Mouse (Mus musculus) lung, embryonic 15.5 days (tissue): ENCODE results near the gene Bscl2. TPM values are rescaled to one million over a fixed set of nuclear protein-coding genes. Genes with fewer than 3 reads are reported as not detected.

Experiments used
- ATAC-seq: fragments of 200-750 bp; cut with Nextera tagmentation; 2 replicates; pipeline ENCODE4 v1.8.0; 2017; ENCODE audit warnings: moderate number of reproducible peaks, borderline replicate concordance; ENCODE audit not compliant: low FRiP score, low TSS enrichment; ENCODE audit errors: extremely low read depth
- H3K27ac ChIP-seq: fragments of 300-500 bp; sonication (generic); 2 replicates; pipeline ENCODE4 v1.5.1; 2015; ENCODE audit warnings: moderate library complexity, mild to moderate bottlenecking, inconsistent platforms
- H3K27me3 ChIP-seq: fragments of 300-500 bp; sonication (generic); 2 replicates; pipeline ENCODE4 v1.6.1; 2015; ENCODE audit warnings: inconsistent platforms
- H3K36me3 ChIP-seq: fragments of 300-500 bp; sonication (generic); 2 replicates; pipeline ENCODE4 v1.6.1; 2015; ENCODE audit warnings: inconsistent platforms
- H3K4me1 ChIP-seq: fragments of 300-500 bp; sonication (generic); 2 replicates; pipeline ENCODE4 v1.6.1; 2015; ENCODE audit warnings: inconsistent platforms
- H3K4me2 ChIP-seq: fragments of 300-500 bp; sonication (generic); 2 replicates; pipeline ENCODE4 v1.6.1; 2015; ENCODE audit warnings: inconsistent platforms, mild to moderate bottlenecking, moderate library complexity
- H3K4me3 ChIP-seq: fragments of 300-500 bp; sonication (generic); 2 replicates; pipeline ENCODE4 v1.5.1; 2015; ENCODE audit warnings: mild to moderate bottlenecking, inconsistent platforms
- H3K9ac ChIP-seq: fragments of 300-500 bp; sonication (generic); 2 replicates; pipeline ENCODE4 v1.6.1; 2015; ENCODE audit warnings: inconsistent platforms
- H3K9me3 ChIP-seq: fragments of 300-500 bp; sonication (generic); 2 replicates; pipeline ENCODE4 v1.6.1; 2016; ENCODE audit warnings: inconsistent platforms
- WGBS: fragments of 180-500 bp; shearing (Covaris S2); methylation state at CpG from one replicate; pipeline ENCODE4 v1.1.7; 2015; 5-methylcytosine and 5-hydroxymethylcytosine counted together
- polyA plus RNA-seq: library from polyadenylated mRNA; unstranded; fragments of >200 nt; fragmentation: Nextera tagmentation; extraction: Ambion mirVana; gene quantifications from 2 replicates; pipeline ENCODE4 v1.2.1, GENCODE M21; 2015

Gene Bscl2
- 48.3 and 52.3 TPM in 2 replicates for polyA plus RNA-seq

DNA sequence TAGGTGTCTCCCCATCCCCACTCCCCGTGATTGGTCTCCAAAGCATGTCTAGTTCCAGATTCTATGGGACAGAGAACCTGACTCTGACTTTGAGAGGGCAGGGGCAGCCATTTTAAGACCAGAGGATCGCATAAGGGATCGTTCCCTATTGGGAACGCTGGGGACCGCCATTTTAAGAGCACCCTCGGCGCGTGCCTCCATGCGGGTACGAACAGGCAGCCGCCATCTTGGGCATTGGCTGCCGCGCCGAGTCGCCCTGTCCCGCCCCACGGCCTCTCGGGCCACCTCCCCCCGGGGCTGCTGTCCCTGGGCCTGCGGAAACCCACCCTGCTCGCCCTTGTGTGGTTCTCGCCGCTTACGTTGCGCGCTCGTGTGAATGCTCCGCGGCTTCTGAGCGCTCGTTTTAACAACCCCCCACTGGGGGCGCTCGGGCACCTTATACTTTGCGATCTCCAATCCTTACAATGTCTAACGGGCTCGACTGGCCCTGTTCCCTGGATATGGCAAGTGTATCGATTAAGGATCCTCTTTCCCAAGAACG is at the start of gene Bscl2:
Gene Bscl2, plus strand, starts transcription at position 217 of the 541 bp plus-strand sequence.
- Histone ChIP-seq H3K4me3 (peak within 1 kb of the TSS; percentile 59), H3K4me1 (peaks cover 23% of the 10 kb centered on the region), H3K27ac (peak within 1 kb of the TSS; percentile 98), H3K9me3 (no peaks in the 10 kb centered on the region), H3K36me3 (peaks cover 26% of the 10 kb centered on the region), H3K9ac (peak within 1 kb of the TSS; percentile 72), H3K27me3 (no peaks in the 10 kb centered on the region), H3K4me2 (peak within 1 kb of the TSS; percentile 86)
- under 1% methylated on average over 37 of the region's 38 CpGs for WGBS
- ATAC-seq = peak; percentile 79

DNA sequence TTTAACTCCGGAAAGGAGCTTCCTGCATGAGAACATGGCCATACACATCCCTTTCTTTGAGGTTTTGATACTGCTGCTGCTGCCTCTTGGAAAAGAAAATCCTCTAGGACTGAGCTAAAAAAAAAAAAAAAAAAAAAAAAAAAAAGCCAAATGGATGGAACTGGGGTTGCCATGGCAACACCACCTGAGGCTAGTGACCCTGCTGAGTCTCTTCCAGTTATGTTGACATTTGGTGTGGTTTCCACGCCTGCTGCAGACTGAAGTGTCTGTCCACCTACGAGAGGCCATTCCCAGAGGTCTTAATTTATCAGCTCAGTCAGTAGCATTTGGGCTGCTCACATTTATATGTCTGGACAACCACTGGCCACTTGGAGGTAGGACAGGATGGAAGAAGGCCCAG is 48.7 kb upstream of the Bscl2 start:
- H3K4me3 ChIP-seq = no peak overlapping the region
- H3K27me3 ChIP-seq = no peaks in the 10 kb centered on the region
- no peak overlapping the region for H3K27ac ChIP-seq
- no peaks in the 10 kb centered on the region for H3K9me3 ChIP-seq
- no peak for ATAC-seq
- no peak overlapping the region for H3K4me2 ChIP-seq
- no peak overlapping the region for H3K9ac ChIP-seq
- H3K4me1 ChIP-seq = peaks cover 7% of the 10 kb centered on the region; the same call in 1 of the 2 replicates
- 21% methylated on average over 3 of the region's 3 CpGs for WGBS
- peaks cover 15% of the 10 kb centered on the region for H3K36me3 ChIP-seq

- H3K27me3 ChIP-seq = no peaks in the 10 kb centered on the region
- no peaks in the 10 kb centered on the region for H3K9me3 ChIP-seq
- H3K4me2 ChIP-seq = no peak overlapping the region
- H3K36me3 ChIP-seq = peaks cover 20% of the 10 kb centered on the region
- no peak overlapping the region for H3K27ac ChIP-seq
- no peak overlapping the region for H3K4me3 ChIP-seq
- H3K9ac ChIP-seq = no peak overlapping the region
- no peak for ATAC-seq
- WGBS = 48% methylated on average over 1 of the region's 1 CpGs
- H3K4me1 ChIP-seq = peaks cover 7% of the 10 kb centered on the region; the same call in 1 of the 2 replicates
Observed at GRCm38 (mm10) chr19:8789171-8789570, 48.1 kb upstream of the Bscl2 start.

GRCm38 (mm10) chr19:8790171-8790570 is 47.1 kb upstream of the Bscl2 start:
- H3K9ac ChIP-seq = no peak overlapping the region
- no peaks in the 10 kb centered on the region for H3K27me3 ChIP-seq
- 69% methylated on average over 7 of the region's 7 CpGs for WGBS
- H3K27ac ChIP-seq = no peak overlapping the region
- peaks cover 5% of the 10 kb centered on the region; the same call in 1 of the 2 replicates for H3K4me1 ChIP-seq
- H3K4me2 ChIP-seq = no peak overlapping the region
- H3K9me3 ChIP-seq = no peaks in the 10 kb centered on the region
- no peak overlapping the region for H3K4me3 ChIP-seq
- peaks cover 28% of the 10 kb centered on the region for H3K36me3 ChIP-seq
- ATAC-seq = no peak

DNA sequence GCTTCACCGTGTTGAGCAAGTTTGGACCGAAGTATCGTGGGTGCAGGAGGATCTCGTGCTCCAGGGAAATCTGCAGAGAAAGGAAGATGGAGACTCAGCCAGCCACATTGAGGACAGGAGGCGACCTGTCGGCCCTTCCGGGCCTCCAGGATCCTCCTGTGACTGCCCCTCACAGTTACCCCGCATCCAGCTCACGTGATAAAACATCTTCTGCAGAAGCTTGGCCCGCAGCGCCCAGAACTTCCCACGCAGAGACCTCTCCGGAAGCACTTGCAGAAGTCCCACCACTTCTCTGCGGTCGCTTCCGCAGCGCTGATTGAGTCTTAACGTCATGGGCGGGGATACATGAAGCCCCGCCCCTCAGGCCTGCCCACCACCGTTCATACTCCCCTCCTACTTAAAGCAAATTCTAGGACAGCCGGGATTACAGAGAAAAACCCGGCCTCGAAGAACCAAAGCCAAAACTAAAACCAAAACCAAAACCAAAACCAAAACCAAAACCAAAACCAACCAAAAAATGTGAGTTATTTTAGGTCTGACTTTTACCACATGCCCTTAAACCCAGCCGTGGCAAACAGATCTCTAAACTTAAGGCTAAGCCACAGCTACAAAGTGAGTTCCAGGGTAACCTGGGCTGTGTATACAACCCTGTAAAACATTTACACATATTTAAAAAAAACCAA is 38.9 kb upstream of the Bscl2 start, which contains the start of gene Polr2g:
Gene Polr2g, minus strand, starts transcription at position 314 of the 683 bp plus-strand sequence.
- peak within 1 kb of the TSS; percentile 80 for H3K4me3 ChIP-seq
- H3K27ac ChIP-seq = peak within 1 kb of the TSS; percentile 69
- H3K36me3 ChIP-seq = peaks cover 22% of the 10 kb centered on the region
- WGBS = 1% methylated on average over 25 of the region's 25 CpGs
- peak within 1 kb of the TSS; percentile 85 for H3K4me2 ChIP-seq
- peak; percentile 73 for ATAC-seq
- peak within 1 kb of the TSS; percentile 83 for H3K9ac ChIP-seq
- no peaks in the 10 kb centered on the region for H3K27me3 ChIP-seq
- H3K9me3 ChIP-seq = no peaks in the 10 kb centered on the region
- H3K4me1 ChIP-seq = peaks cover 25% of the 10 kb centered on the region

DNA sequence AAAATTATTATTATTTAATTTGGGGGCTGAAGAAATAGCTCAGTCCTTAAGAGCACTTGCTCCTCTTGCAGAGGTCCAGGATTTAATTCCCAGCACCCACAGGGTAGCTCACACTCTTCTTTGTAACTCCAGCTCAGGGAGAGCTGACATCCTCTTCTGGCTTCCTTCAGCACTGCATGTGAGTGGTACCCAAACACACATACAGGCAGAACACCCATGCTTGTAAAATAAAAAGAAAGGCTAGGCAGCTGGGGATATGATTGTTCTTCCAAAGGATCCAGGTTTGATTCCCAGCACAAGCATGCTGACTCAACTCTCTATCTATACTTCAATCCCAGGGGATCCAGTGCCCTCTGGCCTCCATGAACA is 38.3 kb upstream of the Bscl2 start:
- Histone ChIP-seq H3K4me3 (peak overlapping the region; percentile 80), H3K27ac (0 out of 2 replicates have a peak overlapping the region, but pooled peaks have one; percentile 21), H3K4me2 (peak overlapping the region; percentile 85), H3K36me3 (peaks cover 17% of the 10 kb centered on the region), H3K9me3 (no peaks in the 10 kb centered on the region), H3K9ac (no peak overlapping the region), H3K4me1 (peaks cover 25% of the 10 kb centered on the region), H3K27me3 (no peaks in the 10 kb centered on the region)
- ATAC-seq = no peak

GRCm38 (mm10) chr19:8802130-8802821 is 35.0 kb upstream of the Bscl2 start, which contains the start of gene Zbtb3:
Gene Zbtb3, plus strand, starts transcription at chr19:8802555.
- WGBS = under 1% methylated on average over 30 of the region's 30 CpGs
- peaks cover 22% of the 10 kb centered on the region; the same call in 1 of the 2 replicates for H3K36me3 ChIP-seq
- peak; percentile 97 for ATAC-seq
- H3K9ac ChIP-seq = peak within 1 kb of the TSS; percentile 60
- H3K4me3 ChIP-seq = peak within 1 kb of the TSS; percentile 72
- no peaks in the 10 kb centered on the region for H3K27me3 ChIP-seq
- H3K9me3 ChIP-seq = no peaks in the 10 kb centered on the region
- H3K4me1 ChIP-seq = peaks cover 22% of the 10 kb centered on the region
- H3K4me2 ChIP-seq = peak within 1 kb of the TSS; percentile 87
- H3K27ac ChIP-seq = peak within 1 kb of the TSS; percentile 92

- Histone ChIP-seq H3K9me3 (no peaks in the 10 kb centered on the region), H3K4me2 (peak overlapping the region; percentile 87), H3K4me3 (peak overlapping the region; percentile 72), H3K27me3 (no peaks in the 10 kb centered on the region), H3K36me3 (peaks cover 31% of the 10 kb centered on the region), H3K9ac (0 out of 2 replicates have a peak overlapping the region, but pooled peaks have one; percentile 24), H3K4me1 (peaks cover 17% of the 10 kb centered on the region), H3K27ac (peak overlapping the region; percentile 92)
- whole genome bisulfite sequencing = 88% methylated on average over 9 of the region's 9 CpGs
- ATAC-seq = no peak
Observed at GRCm38 (mm10) chr19:8803204-8803780, 34.0 kb upstream of the Bscl2 start.

DNA sequence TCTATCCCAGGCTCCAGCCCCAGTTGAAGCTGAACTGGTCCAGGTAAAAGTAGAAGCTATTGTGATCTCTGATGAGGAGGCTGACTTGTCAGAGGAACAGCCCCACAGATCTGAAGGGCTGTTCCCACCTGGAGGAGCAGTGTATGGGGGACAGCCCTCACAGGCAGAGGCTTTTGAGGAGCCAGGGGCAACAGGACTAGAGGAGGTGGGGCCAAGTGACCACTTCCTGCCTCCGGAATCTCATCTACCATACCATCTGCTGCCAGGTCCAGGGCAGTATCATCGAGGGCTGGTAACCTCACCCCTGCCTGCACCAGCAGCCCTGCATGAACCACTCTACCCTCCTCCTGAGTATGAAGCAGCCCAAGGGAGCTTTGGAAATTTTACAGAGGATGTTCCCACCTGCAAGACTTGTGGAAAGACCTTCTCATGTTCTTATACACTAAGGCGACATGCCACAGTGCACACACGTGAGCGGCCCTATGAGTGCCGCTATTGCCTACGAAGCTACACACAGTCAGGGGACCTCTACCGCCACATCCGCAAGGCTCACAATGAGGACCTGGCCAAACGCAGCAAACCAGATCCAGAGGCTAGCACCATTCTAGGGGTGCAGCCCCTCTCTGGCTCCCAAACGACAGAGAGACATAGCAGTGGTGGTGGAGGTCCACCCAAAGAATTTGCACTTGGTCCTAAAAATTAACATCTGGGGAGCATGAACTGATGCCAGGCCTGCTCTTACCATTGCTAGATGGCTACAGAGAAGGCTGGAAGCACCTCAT is 33.2 kb upstream of the Bscl2 start:
- no peak overlapping the region for H3K9ac ChIP-seq

GRCm38 (mm10) chr19:8806810-8807209 is 30.5 kb upstream of the Bscl2 start:
- Histone ChIP-seq H3K9ac (no peak overlapping the region), H3K27me3 (no peaks in the 10 kb centered on the region), H3K27ac (no peak overlapping the region), H3K4me3 (no peak overlapping the region), H3K4me1 (peaks cover 8% of the 10 kb centered on the region), H3K36me3 (peaks cover 53% of the 10 kb centered on the region), H3K9me3 (no peaks in the 10 kb centered on the region), H3K4me2 (no peak overlapping the region)
- WGBS = 93% methylated on average over 5 of the region's 5 CpGs
- no peak for ATAC-seq

More for the DNA sequence above, 33.2 kb upstream of the Bscl2 start:
- Histone ChIP-seq H3K4me1 (peaks cover 11% of the 10 kb centered on the region), H3K27ac (no peak overlapping the region), H3K9me3 (no peaks in the 10 kb centered on the region), H3K36me3 (peaks cover 33% of the 10 kb centered on the region), H3K4me3 (no peak overlapping the region), H3K4me2 (no peak overlapping the region), H3K27me3 (no peaks in the 10 kb centered on the region)
- 89% methylated on average over 11 of the region's 11 CpGs for WGBS
- ATAC-seq = no peak

DNA sequence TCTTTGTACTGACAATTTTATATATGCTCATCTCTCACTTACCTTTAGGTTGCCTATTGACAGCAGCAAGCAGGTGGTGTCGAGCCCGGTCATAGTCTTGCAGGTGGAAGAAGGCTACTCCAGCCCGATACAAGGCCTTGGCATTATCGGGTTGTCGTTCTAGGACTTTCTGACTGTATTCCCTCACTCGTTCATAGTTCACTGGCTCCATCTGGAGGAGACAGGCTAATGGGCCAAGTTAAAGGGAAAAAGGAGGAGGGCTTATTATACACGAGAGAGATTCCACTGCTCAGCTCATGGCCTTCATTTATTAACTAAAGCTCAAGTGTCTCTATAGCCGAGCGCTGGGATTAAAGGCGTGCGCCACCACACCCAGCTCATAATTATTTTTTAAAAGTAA is 21.5 kb upstream of the Bscl2 start:
- ATAC-seq = no peak
- Histone ChIP-seq H3K36me3 (peaks cover 46% of the 10 kb centered on the region), H3K9me3 (no peaks in the 10 kb centered on the region), H3K9ac (no peak overlapping the region), H3K4me1 (peaks cover 22% of the 10 kb centered on the region), H3K27me3 (no peaks in the 10 kb centered on the region), H3K4me2 (no peak overlapping the region), H3K4me3 (no peak overlapping the region), H3K27ac (no peak overlapping the region)
- WGBS = 69% methylated on average over 11 of the region's 11 CpGs
